Mouse (Mus musculus): Measurements from ENCODE around the gene Gpr25. TPM values are rescaled to one million over a fixed set of nuclear protein-coding genes. Genes with fewer than 3 reads are reported as not detected.
A peak's percentile ranks its signal among the peaks of the same experiment; 100 is the strongest.

Gpr25 gene
- polyA plus RNA-seq, 1 experiment from 2014 or later = not detected

DNA sequence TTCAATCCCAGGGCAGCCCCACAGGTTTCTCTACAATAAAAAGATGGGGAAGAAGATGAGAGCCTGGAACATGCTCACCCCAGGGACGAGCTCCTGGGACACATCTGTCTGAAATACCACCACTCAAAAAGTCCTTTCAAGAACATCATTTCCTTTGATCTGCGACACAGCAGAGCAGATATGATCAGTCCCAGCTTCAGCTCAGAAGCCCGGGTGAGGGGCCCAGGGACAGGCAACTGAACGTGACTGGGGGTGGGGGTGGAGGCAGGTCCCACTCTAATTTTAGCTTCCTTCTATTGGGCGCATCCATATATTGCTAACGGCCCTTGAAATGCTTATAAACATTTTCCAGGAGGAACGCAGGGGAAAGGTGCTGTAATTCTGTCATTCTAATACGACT, 5.0 kb downstream of the Gpr25 start:
- WGBS = 53% methylated on average over 8 of the region's 8 CpGs
- Histone ChIP-seq H3K36me3 (no peaks in the 10 kb centered on the region), H3K9me3 (no peaks in the 10 kb centered on the region), H3K27ac (no peak overlapping the region), H3K9ac (no peak overlapping the region), H3K4me1 (peaks cover 13% of the 10 kb centered on the region), H3K4me2 (no peak overlapping the region), H3K4me3 (replicated peaks) (no peak overlapping the region), H3K27me3 (replicated peaks) (peaks cover 36% of the 10 kb centered on the region)
- no peak for ATAC-seq (ENCODE audit: insufficient read depth, low FRiP score, low read depth)

DNA sequence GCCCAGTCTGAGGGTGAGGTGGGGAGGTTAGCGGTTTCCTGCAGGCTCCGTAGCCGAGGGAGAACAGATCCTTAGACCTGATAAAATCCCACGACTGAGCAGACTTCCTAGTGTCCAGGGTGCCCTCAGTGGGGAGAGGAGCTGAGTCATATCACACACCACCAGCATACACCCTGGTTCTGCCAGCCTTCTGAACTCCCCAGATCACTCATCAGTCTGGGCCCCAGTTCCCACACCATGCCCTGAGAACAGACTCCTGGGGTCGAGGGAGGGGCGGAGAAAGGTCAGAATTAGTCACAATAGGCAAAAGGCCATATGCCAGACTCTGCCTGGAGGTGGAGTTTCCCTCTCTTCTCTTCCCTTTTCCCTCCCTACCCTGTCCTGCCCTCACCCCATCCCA, 5.5 kb downstream of the Gpr25 start:
- Histone ChIP-seq H3K4me1 (peaks cover 8% of the 10 kb centered on the region), H3K9ac (no peak overlapping the region), H3K36me3 (no peaks in the 10 kb centered on the region), H3K4me3 (replicated peaks) (no peak overlapping the region), H3K27me3 (replicated peaks) (peaks cover 31% of the 10 kb centered on the region), H3K9me3 (no peaks in the 10 kb centered on the region), H3K4me2 (no peak overlapping the region), H3K27ac (no peak overlapping the region)
- WGBS = 32% methylated on average over 6 of the region's 6 CpGs
- ATAC-seq (ENCODE audit: insufficient read depth, low FRiP score, low read depth) = peak; percentile 27; the same call in 1 of the 2 replicates

DNA sequence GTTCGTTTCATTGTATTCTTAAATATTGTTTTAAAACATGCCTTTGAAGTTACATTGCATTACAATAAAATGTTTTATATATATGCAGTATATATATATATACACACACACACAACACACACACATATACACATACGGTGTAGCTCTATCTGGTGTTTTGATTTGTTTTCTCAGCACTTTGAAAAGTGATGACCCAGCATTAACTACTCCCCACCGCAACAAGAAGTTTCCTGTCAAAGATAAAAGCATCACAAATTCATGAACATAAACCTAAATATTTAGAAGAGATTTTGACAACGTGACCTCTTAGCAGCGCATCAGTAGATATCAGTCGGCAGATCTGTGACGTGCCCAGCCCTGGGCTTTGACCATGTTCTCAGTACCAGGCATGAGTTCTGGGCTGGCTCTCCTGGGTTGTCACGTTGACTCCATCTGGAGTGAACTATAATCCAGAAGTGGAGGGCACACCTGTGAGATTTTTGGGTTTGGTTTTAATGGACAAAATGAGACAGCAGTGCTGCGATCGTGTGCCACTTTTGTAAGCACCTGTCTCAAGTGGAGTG, 6.1 kb downstream of the Gpr25 start:
- Histone ChIP-seq H3K4me2 (no peak overlapping the region), H3K9ac (no peak overlapping the region), H3K4me3 (replicated peaks) (no peak overlapping the region), H3K27ac (no peak overlapping the region), H3K9me3 (no peaks in the 10 kb centered on the region), H3K4me1 (peaks cover 2% of the 10 kb centered on the region), H3K36me3 (no peaks in the 10 kb centered on the region), H3K27me3 (replicated peaks) (peaks cover 25% of the 10 kb centered on the region)
- 63% methylated on average over 10 of the region's 10 CpGs for WGBS
- no peak for ATAC-seq (ENCODE audit: insufficient read depth, low FRiP score, low read depth)

DNA sequence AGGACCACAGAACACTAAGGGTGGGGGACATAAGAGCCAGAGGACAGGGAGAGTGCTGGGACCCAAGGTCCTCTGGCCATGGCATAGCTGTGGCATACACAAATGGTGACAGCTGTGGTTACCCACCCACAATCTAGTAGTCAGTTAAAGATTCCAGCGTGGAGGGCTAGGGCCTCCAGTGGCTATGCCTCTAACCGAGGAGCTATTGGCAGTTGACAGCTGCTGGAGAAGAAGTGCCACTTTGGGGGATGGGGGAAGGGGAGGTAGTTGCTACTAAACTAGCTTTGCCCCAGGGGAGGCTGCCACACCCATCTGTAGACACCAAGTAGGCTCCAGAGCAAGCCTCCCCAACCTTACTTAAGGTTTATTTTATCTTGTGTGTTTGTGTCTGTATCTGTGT, 7.2 kb downstream of the Gpr25 start:
- no peak overlapping the region for H3K27ac ChIP-seq
- no peaks in the 10 kb centered on the region for H3K9me3 ChIP-seq
- WGBS = 20% methylated on average over 2 of the region's 2 CpGs

DNA sequence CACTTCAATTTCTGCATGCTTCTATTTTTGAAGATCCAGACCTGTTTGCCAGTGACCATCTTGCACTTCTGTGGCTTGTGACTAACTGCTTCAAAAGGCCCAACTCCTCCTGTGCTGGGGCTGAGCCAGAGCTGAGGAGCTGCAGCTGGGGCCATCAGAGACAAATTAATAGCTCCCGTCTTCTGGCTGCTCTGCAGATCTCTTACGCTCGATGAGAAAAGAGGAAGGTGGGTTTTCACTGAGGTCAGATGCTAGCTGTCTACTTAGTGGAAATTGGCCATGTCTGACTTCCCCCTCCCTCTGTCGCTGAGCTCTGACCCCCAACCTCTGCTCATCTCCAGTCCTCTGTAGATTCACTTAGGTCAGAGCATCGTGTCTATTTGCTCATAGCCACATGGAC, 11.0 kb downstream of the Gpr25 start:
- no peak overlapping the region for H3K9ac ChIP-seq
- no peak overlapping the region for H3K4me3 ChIP-seq (replicated peaks)
- no peaks in the 10 kb centered on the region for H3K4me1 ChIP-seq
- H3K27me3 ChIP-seq (replicated peaks) = no peaks in the 10 kb centered on the region
- no peak overlapping the region for H3K4me2 ChIP-seq
- H3K27ac ChIP-seq = no peak overlapping the region
- ATAC-seq (ENCODE audit: insufficient read depth, low FRiP score, low read depth) = no peak
- no peaks in the 10 kb centered on the region for H3K36me3 ChIP-seq
- H3K9me3 ChIP-seq = no peaks in the 10 kb centered on the region
- 31% methylated on average over 5 of the region's 5 CpGs for WGBS

More for the DNA sequence above, 7.2 kb downstream of the Gpr25 start:
- H3K4me2 ChIP-seq = no peak overlapping the region
- no peak for ATAC-seq (ENCODE audit: insufficient read depth, low FRiP score, low read depth)
- H3K36me3 ChIP-seq = no peaks in the 10 kb centered on the region
- H3K4me1 ChIP-seq = no peaks in the 10 kb centered on the region
- peaks cover 19% of the 10 kb centered on the region for H3K27me3 ChIP-seq (replicated peaks)
- no peak overlapping the region for H3K9ac ChIP-seq
- no peak overlapping the region for H3K4me3 ChIP-seq (replicated peaks)

DNA sequence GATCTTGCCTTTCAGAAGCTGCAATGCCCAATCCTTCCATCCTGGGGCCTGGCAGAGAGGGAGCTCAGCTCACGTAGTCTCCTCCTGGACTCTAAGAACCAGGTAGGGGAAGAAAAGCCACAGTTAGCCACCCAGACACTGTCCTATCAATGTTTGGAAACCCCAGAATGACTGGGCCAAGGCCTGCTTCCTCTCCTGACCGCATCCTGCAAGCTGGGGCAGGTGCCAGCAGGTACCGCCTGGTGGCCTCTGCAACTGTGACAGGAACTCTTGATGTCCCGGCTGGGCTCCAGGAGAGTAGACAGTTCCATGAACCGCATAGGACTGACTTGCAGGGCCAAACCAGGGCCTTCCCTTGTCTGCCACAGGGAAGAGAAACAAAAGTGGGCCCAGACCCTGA, 13.3 kb downstream of the Gpr25 start:
- no peak for ATAC-seq (ENCODE audit: insufficient read depth, low FRiP score, low read depth)
- WGBS = 84% methylated on average over 5 of the region's 5 CpGs

DNA sequence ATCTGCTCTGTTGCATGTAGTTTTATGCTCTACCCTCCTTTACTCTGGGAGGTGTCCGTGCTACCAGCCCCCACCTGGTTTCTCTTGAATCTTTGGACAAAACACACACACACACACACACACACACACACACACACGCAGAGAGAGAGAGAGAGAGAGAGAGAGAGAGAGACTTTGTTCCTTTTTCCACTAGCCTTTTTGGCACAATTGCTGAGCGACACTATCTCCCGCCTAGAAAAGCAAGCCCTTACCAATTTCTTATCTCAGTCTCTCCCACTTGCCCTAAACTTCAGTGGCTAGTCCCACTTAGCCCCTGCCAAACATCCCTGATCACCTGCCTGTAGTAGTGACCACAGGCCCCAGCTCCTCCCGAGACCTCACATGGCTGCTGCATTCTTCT, 16.2 kb downstream of the Gpr25 start:
- H3K27ac ChIP-seq = no peak overlapping the region
- H3K9me3 ChIP-seq = no peaks in the 10 kb centered on the region
- no peak for ATAC-seq (ENCODE audit: insufficient read depth, low FRiP score, low read depth)
- 75% methylated on average over 5 of the region's 5 CpGs for WGBS
- no peaks in the 10 kb centered on the region for H3K4me1 ChIP-seq
- H3K4me2 ChIP-seq = no peak overlapping the region
- H3K4me3 ChIP-seq (replicated peaks) = no peak overlapping the region
- no peaks in the 10 kb centered on the region for H3K27me3 ChIP-seq (replicated peaks)
- no peaks in the 10 kb centered on the region for H3K36me3 ChIP-seq
- H3K9ac ChIP-seq = no peak overlapping the region

More for the DNA sequence above, 13.3 kb downstream of the Gpr25 start:
- Histone ChIP-seq H3K9me3 (no peaks in the 10 kb centered on the region), H3K27me3 (replicated peaks) (no peaks in the 10 kb centered on the region), H3K4me3 (replicated peaks) (no peak overlapping the region), H3K9ac (no peak overlapping the region), H3K4me1 (no peaks in the 10 kb centered on the region), H3K4me2 (no peak overlapping the region), H3K27ac (no peak overlapping the region), H3K36me3 (no peaks in the 10 kb centered on the region)

DNA sequence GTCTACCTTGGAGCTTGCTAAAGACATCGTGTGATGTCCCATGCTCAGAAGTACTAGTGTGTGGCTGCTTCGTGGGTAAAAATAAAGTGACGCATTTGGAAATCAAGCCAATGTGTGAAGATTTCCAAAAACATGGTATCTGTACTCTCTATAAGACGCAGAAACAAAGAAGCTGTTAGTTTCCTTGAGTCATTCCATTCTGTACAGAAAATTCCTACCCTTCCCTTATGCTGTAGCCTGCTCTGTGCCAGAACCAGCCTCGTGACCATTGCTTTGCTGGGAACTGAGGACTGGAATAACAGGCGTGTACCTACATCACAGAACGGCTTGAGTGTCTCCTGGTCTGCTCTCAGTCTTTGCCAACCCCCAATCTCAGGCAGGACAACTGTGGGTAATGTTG, 18.9 kb downstream of the Gpr25 start:
- no peak overlapping the region for H3K27ac ChIP-seq
- no peaks in the 10 kb centered on the region for H3K4me1 ChIP-seq
- no peak for ATAC-seq (ENCODE audit: insufficient read depth, low FRiP score, low read depth)
- H3K9ac ChIP-seq = no peak overlapping the region
- H3K4me2 ChIP-seq = no peak overlapping the region
- H3K27me3 ChIP-seq (replicated peaks) = no peaks in the 10 kb centered on the region
- H3K36me3 ChIP-seq = no peaks in the 10 kb centered on the region
- no peaks in the 10 kb centered on the region for H3K9me3 ChIP-seq
- no peak overlapping the region for H3K4me3 ChIP-seq (replicated peaks)
- WGBS = 83% methylated on average over 7 of the region's 7 CpGs

DNA sequence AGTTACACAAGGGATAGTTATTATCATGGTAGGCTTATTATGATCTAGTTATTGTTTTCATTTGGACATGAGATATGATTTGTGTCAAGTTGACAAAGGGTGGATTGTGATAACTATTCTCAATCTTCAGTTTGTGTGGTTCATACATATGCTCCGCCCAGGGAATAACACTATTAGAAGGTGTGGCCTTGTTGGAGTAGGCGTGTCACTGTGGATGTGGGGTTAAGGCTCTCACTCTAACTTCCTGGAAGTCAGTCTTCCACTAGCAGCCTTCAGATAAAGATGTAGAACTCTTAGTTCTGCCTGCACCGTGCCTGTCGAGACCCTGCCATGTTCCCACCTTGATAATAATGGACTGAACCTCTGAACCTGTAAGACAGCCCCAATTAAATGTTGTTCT, 22.2 kb downstream of the Gpr25 start:
- 80% methylated on average over 4 of the region's 4 CpGs for whole genome bisulfite sequencing
- Histone ChIP-seq H3K27me3 (replicated peaks) (no peaks in the 10 kb centered on the region), H3K36me3 (no peaks in the 10 kb centered on the region), H3K9ac (no peak overlapping the region), H3K4me3 (replicated peaks) (no peak overlapping the region), H3K4me2 (no peak overlapping the region), H3K27ac (no peak overlapping the region), H3K9me3 (no peaks in the 10 kb centered on the region), H3K4me1 (peaks cover 5% of the 10 kb centered on the region; the same call in 1 of the 2 replicates)
- no peak for ATAC-seq (ENCODE audit: insufficient read depth, low FRiP score, low read depth)

DNA sequence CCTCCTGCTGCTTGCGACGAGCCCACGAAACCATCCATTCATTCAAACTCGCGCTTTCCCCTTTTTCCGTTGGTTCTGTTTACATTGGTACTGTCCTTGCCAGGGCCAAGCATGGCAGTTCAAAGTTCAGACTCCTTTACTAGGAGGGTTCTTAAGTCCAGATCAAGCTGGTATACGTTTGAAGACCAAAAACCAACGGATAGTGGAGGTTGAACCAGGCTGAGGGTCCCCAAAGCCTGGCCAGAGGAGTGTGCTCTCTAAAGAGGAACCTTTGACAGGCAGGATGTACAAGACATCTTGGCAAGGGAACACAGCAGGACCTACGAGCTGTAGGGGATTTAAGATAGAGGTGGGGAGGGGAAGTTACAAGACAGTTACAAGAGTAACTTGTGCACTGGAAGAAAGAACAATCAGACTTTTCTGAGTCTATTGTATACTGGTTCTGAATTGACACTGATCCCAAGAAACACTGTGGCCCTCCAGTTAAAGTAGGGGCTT, 26.0 kb downstream of the Gpr25 start:
- no peak overlapping the region for H3K27ac ChIP-seq
- ATAC-seq (ENCODE audit: insufficient read depth, low FRiP score, low read depth) = no peak

DNA sequence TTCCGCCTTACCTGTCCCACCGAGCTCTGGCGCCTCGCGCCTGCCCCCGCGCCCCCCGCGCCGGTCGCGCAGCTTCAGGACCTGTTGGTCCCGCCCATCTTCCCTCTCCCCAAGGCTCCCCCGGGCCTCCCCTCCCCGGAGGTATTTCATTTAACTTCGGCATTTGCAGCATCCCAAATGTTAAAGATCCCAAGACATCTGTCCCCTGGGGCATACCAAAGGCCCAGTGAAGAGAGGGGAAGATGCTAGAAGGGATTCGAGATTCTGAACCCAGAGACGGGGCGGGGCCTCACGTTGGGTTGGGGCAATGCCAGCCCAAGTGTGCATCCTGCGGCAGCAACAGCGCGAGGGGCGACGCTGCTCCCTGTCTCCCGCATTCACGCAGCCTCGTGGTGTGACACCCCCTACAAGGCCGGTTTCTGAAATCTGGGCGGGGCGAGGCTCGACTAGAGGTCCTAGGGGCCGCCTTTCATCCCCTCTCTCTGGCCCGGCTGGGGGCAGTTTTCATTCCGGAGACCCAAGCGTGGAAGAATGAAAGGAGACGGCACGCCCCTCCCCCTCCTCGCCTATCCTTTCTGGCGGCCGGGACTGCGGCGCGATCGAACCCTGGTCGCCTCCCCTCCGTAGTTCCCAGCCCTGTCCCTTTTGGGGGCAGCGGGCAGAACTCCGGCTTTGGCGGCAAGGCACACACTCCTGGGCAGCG, 26.6 kb downstream of the Gpr25 start, which contains the start of gene Inava:
Gene Inava, minus strand, starts transcription at position 373 of the 703 bp plus-strand sequence.
- under 1% methylated on average over 51 of the region's 51 CpGs for whole genome bisulfite sequencing
- Histone ChIP-seq H3K4me2 (peak within 1 kb of the TSS; percentile 93), H3K4me1 (peaks cover 20% of the 10 kb centered on the region; the same call in 1 of the 2 replicates), H3K9me3 (no peaks in the 10 kb centered on the region), H3K9ac (peak within 1 kb of the TSS; percentile 29; the same call in 1 of the 2 replicates), H3K36me3 (no peaks in the 10 kb centered on the region), H3K4me3 (replicated peaks) (peak within 1 kb of the TSS; percentile 61), H3K27ac (peak within 1 kb of the TSS; percentile 88), H3K27me3 (replicated peaks) (no peaks in the 10 kb centered on the region)
- ATAC-seq (ENCODE audit: insufficient read depth, low FRiP score, low read depth) = peak; percentile 45; the same call in 1 of the 2 replicates

More for the DNA sequence above, 26.0 kb downstream of the Gpr25 start:
- Histone ChIP-seq H3K4me1 (peaks cover 17% of the 10 kb centered on the region; the same call in 1 of the 2 replicates), H3K9me3 (no peaks in the 10 kb centered on the region), H3K27me3 (replicated peaks) (no peaks in the 10 kb centered on the region), H3K4me3 (replicated peaks) (peak overlapping the region; percentile 61), H3K36me3 (no peaks in the 10 kb centered on the region), H3K4me2 (peak overlapping the region; percentile 93), H3K9ac (0 out of 2 replicates have a peak overlapping the region, but pooled peaks have one; percentile 29)
- 4% methylated on average over 9 of the region's 9 CpGs for WGBS
